Comparison of ENCODE assay signal across 8 mouse cellular contexts in genomic region chr13:30336148-30336801, GRCm38 (mm10). TPM values are rescaled to one million over a fixed set of nuclear protein-coding genes. Genes with fewer than 3 reads are reported as not detected.
DNase-seq lines count a peak whose midpoint lies in the region; ATAC-seq and TF ChIP-seq lines count a peak whose summit lies in the region.

Agtr1a (plus strand) TSS chr13:30336441.

- no peak within 1 kb of the TSS for H3K27ac ChIP-seq in left cerebral cortex, adult 2 months
- no peak within 1 kb of the TSS for H3K27ac ChIP-seq in embryonic facial prominence, embryonic 14.5 days (replicated peaks; ENCODE audit: low read depth, low read length)
- no peak within 1 kb of the TSS for H3K27ac ChIP-seq in lung, embryonic 16.5 days (ENCODE audit: low read length)

- WGBS in embryonic facial prominence, embryonic 14.5 days, result 1% methylated on average over 31 of the region's 33 CpGs
- 1% methylated on average over 33 of the region's 33 CpGs for WGBS in lung, embryonic 16.5 days

- peaks cover 15% of the 10 kb centered on the region for H3K27me3 ChIP-seq in embryonic facial prominence, embryonic 14.5 days (replicated peaks; ENCODE audit: control insufficient read depth, insufficient read depth, low read length)
- H3K27me3 ChIP-seq in lung, embryonic 16.5 days (ENCODE audit: control insufficient read depth, insufficient read depth, low read depth, low read length), result peaks cover 3% of the 10 kb centered on the region; the same call in 1 of the 2 replicates

- peak; percentile 18 to 41 for DNase-seq in left cerebral cortex, adult 2 months (ENCODE audit: extremely low spot score in 1 of 2, low spot score in 2 of 2)
- no peak for DNase-seq in left cerebral cortex, adult 9 months (ENCODE audit: low spot score in 2 of 2)
- peak; percentile 75 for DNase-seq in embryonic facial prominence, embryonic 14.5 days (ENCODE audit: low spot score)
- DNase-seq in heart, adult 9 months (ENCODE audit: low spot score in 2 of 2), result peak; percentile 58 to 73
- DNase-seq in kidney, adult 9 months, result peak; percentile 67
- peak; percentile 5 for DNase-seq in retina, postnatal 7 days (ENCODE audit: low read depth, low spot score)
- no peak for DNase-seq in B cell, adult 2 months

- H3K4me2 ChIP-seq in embryonic facial prominence, embryonic 14.5 days (ENCODE audit: low read depth, low read length), result peak within 1 kb of the TSS; percentile 95
- H3K4me2 ChIP-seq in lung, embryonic 16.5 days (ENCODE audit: low read depth, low read length), result peak within 1 kb of the TSS; percentile 97

- H3K9ac ChIP-seq in embryonic facial prominence, embryonic 14.5 days (ENCODE audit: low read depth, low read length), result peak within 1 kb of the TSS; percentile 62
- H3K9ac ChIP-seq in lung, embryonic 16.5 days (ENCODE audit: low read length), result peak within 1 kb of the TSS; percentile 67

- H3K9me3 ChIP-seq in embryonic facial prominence, embryonic 14.5 days (ENCODE audit: control insufficient read depth, low read length), result no peaks in the 10 kb centered on the region
- no peaks in the 10 kb centered on the region for H3K9me3 ChIP-seq in lung, embryonic 16.5 days (ENCODE audit: control insufficient read depth, low read length)

- intact Hi-C loops in left cerebral cortex, adult 2 months (cut with DNase I), result no loop called here

- H3K4me3 ChIP-seq in left cerebral cortex, adult 2 months, result peak within 1 kb of the TSS; percentile 48
- peak within 1 kb of the TSS; percentile 52 for H3K4me3 ChIP-seq in embryonic facial prominence, embryonic 14.5 days (ENCODE audit: low read depth, low read length)
- peak within 1 kb of the TSS; percentile 56 for H3K4me3 ChIP-seq in lung, embryonic 16.5 days (ENCODE audit: low read length)

- no peak for TF ChIP-seq CTCF in left cerebral cortex, adult 2 months (IDR thresholded peaks at IDR 0.05)

- H3K36me3 ChIP-seq in embryonic facial prominence, embryonic 14.5 days (ENCODE audit: control insufficient read depth, insufficient read depth, low read length), result no peaks in the 10 kb centered on the region
- H3K36me3 ChIP-seq in lung, embryonic 16.5 days (ENCODE audit: control insufficient read depth, insufficient read depth, low read length), result no peaks in the 10 kb centered on the region

- peak; percentile 94 for ATAC-seq in embryonic facial prominence, embryonic 14.5 days (ENCODE audit: low read depth)
- ATAC-seq in lung, embryonic 16.5 days (ENCODE audit: low read depth), result peak; percentile 90

- peaks cover 5% of the 10 kb centered on the region; the same call in 1 of the 2 replicates for H3K4me1 ChIP-seq in embryonic facial prominence, embryonic 14.5 days (ENCODE audit: control insufficient read depth, insufficient read depth, low read length)
- H3K4me1 ChIP-seq in lung, embryonic 16.5 days (replicated peaks; ENCODE audit: control insufficient read depth, insufficient read depth, low read length), result peaks cover 3% of the 10 kb centered on the region; the same call in 1 of the 2 replicates

RNA-seq across cellular contexts. Expression of gene Agtr1a, which starts in this region (rescaled TPM):
- 1 to 10 TPM in 1 of 2 experiments, under 1 TPM in 1; 0.91 to 1.1 TPM for total RNA-seq in left cerebral cortex, adult 2 months (2021)
- 9.9 and 10.0 TPM in 2 replicates for polyA plus RNA-seq in embryonic facial prominence, embryonic 14.5 days (2014; fragmentation: Nextera tagmentation; extraction: Ambion mirVana)
- 6.5 and 7.3 TPM in 2 replicates for polyA plus RNA-seq in lung, embryonic 16.5 days (2015; fragmentation: Nextera tagmentation; extraction: Ambion mirVana)

Comparison
In these comparisons a context has a peak if more than half of its experiments do, and no peak if none do; other contexts are left out.
1. DNase-seq: peak in left cerebral cortex, adult 2 months (2 of 2), embryonic facial prominence, embryonic 14.5 days (single experiment), heart, adult 9 months (2 of 2), kidney, adult 9 months (single experiment) and retina, postnatal 7 days (single experiment); none in left cerebral cortex, adult 9 months (0 of 2) and B cell, adult 2 months (0 of 2).
2. Peak in every context shown above with its lines, with median percentiles within 50 percentile points of each other: H3K4me3 ChIP-seq.